Mouse (Mus musculus) lung, adult 2 months (tissue): ENCODE results near the gene Prok1.

ENCODE experiments used
- CTCF ChIP-seq: fragments of 200-500 bp; IDR thresholded peaks from 2 replicates; pipeline ENCODE4 v1.5.1; 2011; ENCODE audit warnings: mild to moderate bottlenecking, low read length, control low read depth; ENCODE audit not compliant: insufficient read depth
- POLR2A ChIP-seq: fragments of 200-500 bp; IDR thresholded peaks from 2 replicates; pipeline ENCODE4 v1.6.1; 2011; ENCODE audit warnings: low read depth, mild to moderate bottlenecking, control low read depth, low read length, borderline replicate concordance; ENCODE audit errors: extremely low read depth

DNA sequence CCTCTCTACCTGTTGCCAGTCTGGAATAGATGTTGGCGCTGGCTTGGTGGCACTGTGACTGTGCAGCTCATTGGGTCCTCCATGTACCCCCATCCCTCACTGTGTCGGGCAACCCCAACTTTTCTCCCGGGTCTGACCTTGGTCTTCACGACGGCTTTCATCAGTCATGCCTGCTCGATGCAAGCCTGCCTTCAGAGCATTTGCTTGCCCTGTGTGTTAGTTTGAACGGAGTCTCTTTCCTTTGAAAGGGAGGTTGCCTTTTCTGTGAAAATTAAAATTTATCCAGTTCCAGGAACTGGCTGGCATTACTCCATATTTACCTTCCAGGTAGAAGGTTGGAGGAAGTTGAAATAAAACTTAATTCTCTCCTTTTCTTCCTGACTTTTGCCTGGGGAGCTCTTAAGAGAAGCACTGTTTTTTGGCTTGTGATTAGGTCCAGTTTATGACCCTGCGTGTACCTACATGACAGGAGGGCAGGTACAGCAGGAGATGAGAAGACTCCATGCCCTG, 981 bp downstream of the Prok1 start:
- TF ChIP-seq CTCF: no peak
- TF ChIP-seq POLR2A: no peak
